Mouse (Mus musculus): ENCODE measurements around the gene Dhx58.

- TF ChIP-seq EP300 (IDR thresholded peaks at IDR 0.05) (no peak), CTCF (IDR thresholded peaks at IDR 0.05) (no peak)
Observed at GRCm38 (mm10) chr11:100741348-100741747, 37.3 kb upstream of the Dhx58 start.
